Mouse (Mus musculus): Measurements from ENCODE around the gene Tpt1. TPM values are rescaled to one million over a fixed set of nuclear protein-coding genes. Genes with fewer than 3 reads are reported as not detected.

Tpt1 gene
- polyA plus RNA-seq, 1 experiment from 2014 or later: 1,351 TPM

- Histone ChIP-seq H3K4me1 (ENCODE audit: control insufficient read depth, insufficient read depth, low read length) (0 out of 2 replicates have a peak, but pooled peaks cover 6% of the 10 kb centered on the region), H3K9ac (replicated peaks; ENCODE audit: low read depth, low read length) (no peak overlapping the region), H3K4me2 (replicated peaks; ENCODE audit: low read depth, low read length) (peak overlapping the region; percentile 29), H3K36me3 (ENCODE audit: control insufficient read depth, insufficient read depth, low read length) (no peaks in the 10 kb centered on the region), H3K27ac (ENCODE audit: low read length) (no peak overlapping the region), H3K9me3 (ENCODE audit: control insufficient read depth, low read depth, low read length) (no peaks in the 10 kb centered on the region), H3K4me3 (ENCODE audit: low read depth, low read length) (no peak overlapping the region), H3K27me3 (ENCODE audit: control insufficient read depth, insufficient read depth, low read length) (no peaks in the 10 kb centered on the region)
- peak; percentile 38; the same call in 1 of the 2 replicates for ATAC-seq (ENCODE audit: insufficient number of reproducible peaks, insufficient read depth, low FRiP score, low read depth)
- WGBS: 16% methylated on average over 21 of the region's 21 CpGs
Measured at GRCm38 (mm10) chr14:75876320-75877043, 31.6 kb downstream of the Tpt1 start.

DNA sequence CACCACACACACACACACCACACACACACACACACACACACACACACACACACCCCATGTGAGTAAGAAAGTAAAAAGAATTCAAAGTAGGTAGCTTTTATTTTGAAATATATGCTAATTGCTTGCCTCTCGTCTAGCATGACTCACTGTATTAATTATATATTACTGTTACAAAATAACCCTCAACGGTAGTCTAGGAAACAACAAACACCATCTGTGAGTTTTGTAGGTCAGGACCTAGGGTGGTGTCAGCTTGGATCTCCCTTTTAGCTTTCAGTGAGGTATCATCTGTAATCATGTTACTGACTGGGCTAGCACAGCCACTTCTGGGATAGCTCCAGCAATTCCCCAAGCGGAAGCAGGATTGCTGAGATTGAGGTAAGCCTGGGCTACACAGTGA is 32.4 kb downstream of the Tpt1 start:
- no peak for ATAC-seq (ENCODE audit: insufficient number of reproducible peaks, insufficient read depth, low FRiP score, low read depth)
- WGBS: 88% methylated on average over 3 of the region's 3 CpGs
- Histone ChIP-seq H3K27me3 (ENCODE audit: control insufficient read depth, insufficient read depth, low read length) (no peaks in the 10 kb centered on the region), H3K27ac (ENCODE audit: low read length) (no peak overlapping the region), H3K9me3 (ENCODE audit: control insufficient read depth, low read depth, low read length) (no peaks in the 10 kb centered on the region), H3K4me3 (ENCODE audit: low read depth, low read length) (no peak overlapping the region), H3K4me2 (replicated peaks; ENCODE audit: low read depth, low read length) (no peak overlapping the region), H3K4me1 (ENCODE audit: control insufficient read depth, insufficient read depth, low read length) (0 out of 2 replicates have a peak, but pooled peaks cover 6% of the 10 kb centered on the region), H3K9ac (replicated peaks; ENCODE audit: low read depth, low read length) (no peak overlapping the region), H3K36me3 (ENCODE audit: control insufficient read depth, insufficient read depth, low read length) (no peaks in the 10 kb centered on the region)

DNA sequence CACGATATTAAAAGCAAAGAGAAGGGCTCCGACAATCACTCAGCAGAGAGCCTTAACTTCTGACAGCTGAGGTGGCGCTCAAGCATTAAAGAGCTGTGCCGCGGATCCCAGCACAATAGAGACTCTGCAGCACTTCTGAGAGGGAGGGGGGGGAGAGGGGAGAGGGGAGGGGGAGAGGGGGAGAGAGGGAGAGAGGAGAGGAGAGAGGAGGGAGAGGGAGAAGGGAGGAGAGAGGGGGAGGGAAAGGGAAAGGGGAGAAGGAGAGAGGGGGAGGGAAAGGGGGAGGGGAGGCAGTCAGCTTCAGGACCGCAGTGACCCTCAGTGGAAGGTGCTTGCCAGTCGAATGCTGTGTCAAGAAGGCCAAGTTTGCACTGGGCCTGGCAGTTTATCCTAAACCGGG is 34.1 kb downstream of the Tpt1 start:
- H3K36me3 ChIP-seq (ENCODE audit: control insufficient read depth, insufficient read depth, low read length): no peaks in the 10 kb centered on the region
- H3K27ac ChIP-seq (ENCODE audit: low read length): no peak overlapping the region
- 0 out of 2 replicates have a peak, but pooled peaks cover 6% of the 10 kb centered on the region for H3K4me1 ChIP-seq (ENCODE audit: control insufficient read depth, insufficient read depth, low read length)
- H3K27me3 ChIP-seq (ENCODE audit: control insufficient read depth, insufficient read depth, low read length): no peaks in the 10 kb centered on the region
- H3K4me3 ChIP-seq (ENCODE audit: low read depth, low read length): no peak overlapping the region
- no peak overlapping the region for H3K9ac ChIP-seq (replicated peaks; ENCODE audit: low read depth, low read length)
- no peak overlapping the region for H3K4me2 ChIP-seq (replicated peaks; ENCODE audit: low read depth, low read length)
- H3K9me3 ChIP-seq (ENCODE audit: control insufficient read depth, low read depth, low read length): no peaks in the 10 kb centered on the region
- 18% methylated on average over 8 of the region's 8 CpGs for WGBS
- no peak for ATAC-seq (ENCODE audit: insufficient number of reproducible peaks, insufficient read depth, low FRiP score, low read depth)

- H3K4me3 ChIP-seq (ENCODE audit: low read depth, low read length): no peak overlapping the region
- no peaks in the 10 kb centered on the region for H3K9me3 ChIP-seq (ENCODE audit: control insufficient read depth, low read depth, low read length)
- no peak for ATAC-seq (ENCODE audit: insufficient number of reproducible peaks, insufficient read depth, low FRiP score, low read depth)
- H3K27ac ChIP-seq (ENCODE audit: low read length): no peak overlapping the region
- no peaks in the 10 kb centered on the region for H3K4me1 ChIP-seq (ENCODE audit: control insufficient read depth, insufficient read depth, low read length)
- no peaks in the 10 kb centered on the region for H3K27me3 ChIP-seq (ENCODE audit: control insufficient read depth, insufficient read depth, low read length)
- no peak overlapping the region for H3K4me2 ChIP-seq (replicated peaks; ENCODE audit: low read depth, low read length)
- 35% methylated on average over 4 of the region's 4 CpGs for WGBS
- H3K36me3 ChIP-seq (ENCODE audit: control insufficient read depth, insufficient read depth, low read length): no peaks in the 10 kb centered on the region
- no peak overlapping the region for H3K9ac ChIP-seq (replicated peaks; ENCODE audit: low read depth, low read length)
Measured at GRCm38 (mm10) chr14:75881856-75882255, 37.0 kb downstream of the Tpt1 start.

- H3K4me1 ChIP-seq (ENCODE audit: control insufficient read depth, insufficient read depth, low read length): no peaks in the 10 kb centered on the region
- no peak overlapping the region for H3K4me2 ChIP-seq (replicated peaks; ENCODE audit: low read depth, low read length)
- no peak overlapping the region for H3K9ac ChIP-seq (replicated peaks; ENCODE audit: low read depth, low read length)
- H3K9me3 ChIP-seq (ENCODE audit: control insufficient read depth, low read depth, low read length): no peaks in the 10 kb centered on the region
- H3K27ac ChIP-seq (ENCODE audit: low read length): no peak overlapping the region
- H3K27me3 ChIP-seq (ENCODE audit: control insufficient read depth, insufficient read depth, low read length): no peaks in the 10 kb centered on the region
- WGBS: 73% methylated on average over 5 of the region's 5 CpGs
- no peak for ATAC-seq (ENCODE audit: insufficient number of reproducible peaks, insufficient read depth, low FRiP score, low read depth)
- no peak overlapping the region for H3K4me3 ChIP-seq (ENCODE audit: low read depth, low read length)
- H3K36me3 ChIP-seq (ENCODE audit: control insufficient read depth, insufficient read depth, low read length): no peaks in the 10 kb centered on the region
Measured at GRCm38 (mm10) chr14:75883330-75883729, 38.4 kb downstream of the Tpt1 start.

GRCm38 (mm10) chr14:75883873-75884272 is 39.0 kb downstream of the Tpt1 start:
- no peak overlapping the region for H3K4me3 ChIP-seq (ENCODE audit: low read depth, low read length)
- no peaks in the 10 kb centered on the region for H3K27me3 ChIP-seq (ENCODE audit: control insufficient read depth, insufficient read depth, low read length)
- H3K36me3 ChIP-seq (ENCODE audit: control insufficient read depth, insufficient read depth, low read length): no peaks in the 10 kb centered on the region
- H3K4me2 ChIP-seq (replicated peaks; ENCODE audit: low read depth, low read length): no peak overlapping the region
- no peak for ATAC-seq (ENCODE audit: insufficient number of reproducible peaks, insufficient read depth, low FRiP score, low read depth)
- no peak overlapping the region for H3K9ac ChIP-seq (replicated peaks; ENCODE audit: low read depth, low read length)
- no peak overlapping the region for H3K27ac ChIP-seq (ENCODE audit: low read length)
- WGBS: 77% methylated on average over 5 of the region's 5 CpGs
- H3K9me3 ChIP-seq (ENCODE audit: control insufficient read depth, low read depth, low read length): no peaks in the 10 kb centered on the region
- H3K4me1 ChIP-seq (ENCODE audit: control insufficient read depth, insufficient read depth, low read length): no peaks in the 10 kb centered on the region

GRCm38 (mm10) chr14:75892118-75892517 is 47.2 kb downstream of the Tpt1 start:
- Histone ChIP-seq H3K4me1 (ENCODE audit: control insufficient read depth, insufficient read depth, low read length) (no peaks in the 10 kb centered on the region; the same call in 1 of the 2 replicates), H3K27me3 (ENCODE audit: control insufficient read depth, insufficient read depth, low read length) (no peaks in the 10 kb centered on the region), H3K9me3 (ENCODE audit: control insufficient read depth, low read depth, low read length) (no peaks in the 10 kb centered on the region), H3K27ac (ENCODE audit: low read length) (no peak overlapping the region), H3K4me3 (ENCODE audit: low read depth, low read length) (no peak overlapping the region), H3K4me2 (replicated peaks; ENCODE audit: low read depth, low read length) (no peak overlapping the region), H3K36me3 (ENCODE audit: control insufficient read depth, insufficient read depth, low read length) (no peaks in the 10 kb centered on the region), H3K9ac (replicated peaks; ENCODE audit: low read depth, low read length) (no peak overlapping the region)
- 75% methylated on average over 9 of the region's 9 CpGs for WGBS
- ATAC-seq (ENCODE audit: insufficient number of reproducible peaks, insufficient read depth, low FRiP score, low read depth): no peak
